Mouse (Mus musculus): ENCODE measurements around the gene Saa4. TPM values are rescaled to one million over a fixed set of nuclear protein-coding genes. Genes with fewer than 3 reads are reported as not detected.
A peak's percentile ranks its signal among the peaks of the same experiment; 100 is the strongest.

Gene Saa4
- polyA plus RNA-seq, 1 experiment from 2014 or later, result 0.19 TPM

DNA sequence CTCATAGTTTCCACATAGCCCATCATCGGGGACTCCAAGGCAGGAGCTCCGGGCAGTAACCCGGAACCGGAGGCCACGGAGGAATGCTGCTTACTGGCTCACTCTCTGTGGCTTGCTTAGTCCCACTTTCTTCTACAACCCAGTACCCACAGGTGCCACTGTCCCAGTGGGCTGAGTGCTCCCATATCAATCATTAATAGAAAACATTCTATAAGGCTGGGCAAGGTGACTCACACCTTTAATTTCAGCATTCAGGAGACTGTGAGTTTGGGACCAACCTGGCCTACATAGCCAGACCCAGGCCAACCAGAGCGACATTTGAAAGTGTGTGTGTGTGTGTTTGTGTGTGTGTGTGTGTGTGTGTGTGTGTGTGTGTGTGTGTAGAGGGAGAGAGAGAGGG lies 9.0 kb downstream of the Saa4 start:
- ATAC-seq (replicated peaks; ENCODE audit: insufficient number of reproducible peaks, low FRiP score, low TSS enrichment), result no peak

DNA sequence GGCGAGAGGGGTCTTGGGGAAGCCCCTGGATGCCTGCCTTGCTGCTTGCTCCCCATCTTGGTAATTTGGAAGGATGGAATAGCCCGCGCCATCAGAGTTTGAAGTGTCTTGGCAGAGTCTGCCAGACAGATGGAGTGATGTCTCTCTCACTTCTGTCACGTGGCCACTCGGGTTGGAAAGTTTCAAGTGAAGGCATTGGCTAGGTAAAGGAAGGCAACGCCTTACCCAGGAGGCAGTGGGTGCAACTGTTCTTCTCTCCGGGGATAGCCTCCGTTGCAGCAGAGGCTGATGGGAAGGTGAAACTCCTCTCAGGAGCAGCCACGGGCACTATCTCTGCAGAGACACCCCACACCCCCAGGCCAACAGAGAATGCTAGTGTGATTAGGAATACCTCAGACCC lies 11.9 kb downstream of the Saa4 start:
- no peak for ATAC-seq (replicated peaks; ENCODE audit: insufficient number of reproducible peaks, low FRiP score, low TSS enrichment)
- WGBS (ENCODE audit: insufficient replicate concordance), result 69% methylated on average over 9 of the region's 9 CpGs
- Histone ChIP-seq H3K4me2 (no peak overlapping the region), H3K27me3 (ENCODE audit: control insufficient read depth, insufficient read depth, low read length) (peaks cover 6% of the 10 kb centered on the region; the same call in 1 of the 2 replicates), H3K9ac (ENCODE audit: low read depth, low read length) (no peak overlapping the region), H3K4me3 (ENCODE audit: low read depth, low read length) (no peak overlapping the region), H3K9me3 (replicated peaks; ENCODE audit: control insufficient read depth, low read length) (no peaks in the 10 kb centered on the region), H3K4me1 (ENCODE audit: control insufficient read depth, insufficient read depth, low read length) (no peaks in the 10 kb centered on the region), H3K27ac (ENCODE audit: low read depth, low read length) (no peak overlapping the region), H3K36me3 (ENCODE audit: control insufficient read depth, insufficient read depth, low read length) (no peaks in the 10 kb centered on the region)

More for the DNA sequence above, 9.0 kb downstream of the Saa4 start:
- Histone ChIP-seq H3K36me3 (ENCODE audit: control insufficient read depth, insufficient read depth, low read length) (no peaks in the 10 kb centered on the region), H3K27ac (ENCODE audit: low read depth, low read length) (no peak overlapping the region), H3K4me3 (ENCODE audit: low read depth, low read length) (no peak overlapping the region), H3K9me3 (replicated peaks; ENCODE audit: control insufficient read depth, low read length) (no peaks in the 10 kb centered on the region), H3K4me1 (ENCODE audit: control insufficient read depth, insufficient read depth, low read length) (no peaks in the 10 kb centered on the region), H3K9ac (ENCODE audit: low read depth, low read length) (no peak overlapping the region), H3K4me2 (no peak overlapping the region), H3K27me3 (ENCODE audit: control insufficient read depth, insufficient read depth, low read length) (peaks cover 6% of the 10 kb centered on the region; the same call in 1 of the 2 replicates)
- WGBS (ENCODE audit: insufficient replicate concordance), result 90% methylated on average over 6 of the region's 6 CpGs

GRCm38 (mm10) chr7:46719526-46719925 lies 12.9 kb downstream of the Saa4 start:
- H3K4me1 ChIP-seq (ENCODE audit: control insufficient read depth, insufficient read depth, low read length), result no peaks in the 10 kb centered on the region
- no peaks in the 10 kb centered on the region for H3K36me3 ChIP-seq (ENCODE audit: control insufficient read depth, insufficient read depth, low read length)
- ATAC-seq (replicated peaks; ENCODE audit: insufficient number of reproducible peaks, low FRiP score, low TSS enrichment), result no peak
- no peak overlapping the region for H3K9ac ChIP-seq (ENCODE audit: low read depth, low read length)
- no peak overlapping the region for H3K4me3 ChIP-seq (ENCODE audit: low read depth, low read length)
- H3K27me3 ChIP-seq (ENCODE audit: control insufficient read depth, insufficient read depth, low read length), result peaks cover 6% of the 10 kb centered on the region; the same call in 1 of the 2 replicates
- 69% methylated on average over 7 of the region's 7 CpGs for WGBS (ENCODE audit: insufficient replicate concordance)
- no peak overlapping the region for H3K27ac ChIP-seq (ENCODE audit: low read depth, low read length)
- no peaks in the 10 kb centered on the region for H3K9me3 ChIP-seq (replicated peaks; ENCODE audit: control insufficient read depth, low read length)
- no peak overlapping the region for H3K4me2 ChIP-seq

- Histone ChIP-seq H3K36me3 (ENCODE audit: control insufficient read depth, insufficient read depth, low read length) (no peaks in the 10 kb centered on the region), H3K4me2 (no peak overlapping the region), H3K27ac (ENCODE audit: low read depth, low read length) (no peak overlapping the region), H3K9me3 (replicated peaks; ENCODE audit: control insufficient read depth, low read length) (no peaks in the 10 kb centered on the region), H3K4me1 (ENCODE audit: control insufficient read depth, insufficient read depth, low read length) (no peaks in the 10 kb centered on the region), H3K4me3 (ENCODE audit: low read depth, low read length) (no peak overlapping the region), H3K27me3 (ENCODE audit: control insufficient read depth, insufficient read depth, low read length) (peaks cover 6% of the 10 kb centered on the region; the same call in 1 of the 2 replicates), H3K9ac (ENCODE audit: low read depth, low read length) (no peak overlapping the region)
- no peak for ATAC-seq (replicated peaks; ENCODE audit: insufficient number of reproducible peaks, low FRiP score, low TSS enrichment)
- WGBS (ENCODE audit: insufficient replicate concordance), result 70% methylated on average over 7 of the region's 7 CpGs
These were observed 13.7 kb downstream of the Saa4 start for GRCm38 (mm10) chr7:46718591-46719270.

- no peak for ATAC-seq (replicated peaks; ENCODE audit: insufficient number of reproducible peaks, low FRiP score, low TSS enrichment)
- no peaks in the 10 kb centered on the region for H3K9me3 ChIP-seq (replicated peaks; ENCODE audit: control insufficient read depth, low read length)
- 48% methylated on average over 5 of the region's 5 CpGs for WGBS (ENCODE audit: insufficient replicate concordance)
- no peaks in the 10 kb centered on the region for H3K36me3 ChIP-seq (ENCODE audit: control insufficient read depth, insufficient read depth, low read length)
- no peak overlapping the region for H3K4me2 ChIP-seq
- H3K4me3 ChIP-seq (ENCODE audit: low read depth, low read length), result no peak overlapping the region
- H3K27ac ChIP-seq (ENCODE audit: low read depth, low read length), result no peak overlapping the region
- H3K27me3 ChIP-seq (ENCODE audit: control insufficient read depth, insufficient read depth, low read length), result peaks cover 6% of the 10 kb centered on the region; the same call in 1 of the 2 replicates
- no peaks in the 10 kb centered on the region for H3K4me1 ChIP-seq (ENCODE audit: control insufficient read depth, insufficient read depth, low read length)
- H3K9ac ChIP-seq (ENCODE audit: low read depth, low read length), result no peak overlapping the region
These were observed 15.5 kb downstream of the Saa4 start for GRCm38 (mm10) chr7:46716897-46717296.

GRCm38 (mm10) chr7:46715600-46715999 lies 16.8 kb downstream of the Saa4 start, which contains the start of gene Saa3:
Gene Saa3 (minus strand): TSS chr7:46715700.
- ATAC-seq (replicated peaks; ENCODE audit: insufficient number of reproducible peaks, low FRiP score, low TSS enrichment), result no peak
- no peaks in the 10 kb centered on the region for H3K36me3 ChIP-seq (ENCODE audit: control insufficient read depth, insufficient read depth, low read length)
- H3K27me3 ChIP-seq (ENCODE audit: control insufficient read depth, insufficient read depth, low read length), result peaks cover 6% of the 10 kb centered on the region; the same call in 1 of the 2 replicates
- no peak within 1 kb of the TSS for H3K27ac ChIP-seq (ENCODE audit: low read depth, low read length)
- H3K9ac ChIP-seq (ENCODE audit: low read depth, low read length), result no peak within 1 kb of the TSS
- H3K4me1 ChIP-seq (ENCODE audit: control insufficient read depth, insufficient read depth, low read length), result no peaks in the 10 kb centered on the region
- H3K4me2 ChIP-seq, result no peak within 1 kb of the TSS
- H3K4me3 ChIP-seq (ENCODE audit: low read depth, low read length), result no peak within 1 kb of the TSS
- WGBS (ENCODE audit: insufficient replicate concordance), result 82% methylated on average over 5 of the region's 5 CpGs
- H3K9me3 ChIP-seq (replicated peaks; ENCODE audit: control insufficient read depth, low read length), result no peaks in the 10 kb centered on the region

DNA sequence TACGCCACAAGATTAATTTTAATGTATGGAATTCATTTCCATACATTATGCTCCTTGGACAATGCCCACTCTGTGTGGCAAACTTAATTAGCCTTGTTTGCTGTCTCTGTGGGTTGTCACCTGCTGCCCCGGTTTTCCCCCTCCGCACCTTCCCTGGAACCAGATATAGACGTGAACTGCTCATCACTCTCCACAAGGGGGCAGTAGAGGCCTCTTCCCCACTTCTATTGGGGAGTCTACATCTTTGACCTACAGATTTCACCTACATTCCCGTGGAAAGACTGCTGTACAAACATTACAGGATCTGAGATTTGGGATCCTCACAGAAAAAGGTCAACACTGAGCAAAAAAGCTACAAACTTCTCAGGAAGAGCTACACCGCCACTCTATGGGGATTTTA lies 17.9 kb downstream of the Saa4 start:
- ATAC-seq (replicated peaks; ENCODE audit: insufficient number of reproducible peaks, low FRiP score, low TSS enrichment), result no peak
- Histone ChIP-seq H3K4me3 (ENCODE audit: low read depth, low read length) (no peak overlapping the region), H3K27ac (ENCODE audit: low read depth, low read length) (no peak overlapping the region), H3K9me3 (replicated peaks; ENCODE audit: control insufficient read depth, low read length) (no peaks in the 10 kb centered on the region), H3K27me3 (ENCODE audit: control insufficient read depth, insufficient read depth, low read length) (no peaks in the 10 kb centered on the region), H3K4me2 (no peak overlapping the region), H3K36me3 (ENCODE audit: control insufficient read depth, insufficient read depth, low read length) (no peaks in the 10 kb centered on the region), H3K9ac (ENCODE audit: low read depth, low read length) (no peak overlapping the region), H3K4me1 (ENCODE audit: control insufficient read depth, insufficient read depth, low read length) (peaks cover 2% of the 10 kb centered on the region)
- WGBS (ENCODE audit: insufficient replicate concordance), result 33% methylated on average over 6 of the region's 6 CpGs

- 58% methylated on average over 6 of the region's 6 CpGs for WGBS (ENCODE audit: insufficient replicate concordance)
- Histone ChIP-seq H3K27me3 (ENCODE audit: control insufficient read depth, insufficient read depth, low read length) (no peaks in the 10 kb centered on the region), H3K4me1 (ENCODE audit: control insufficient read depth, insufficient read depth, low read length) (peaks cover 6% of the 10 kb centered on the region), H3K4me3 (ENCODE audit: low read depth, low read length) (no peak overlapping the region), H3K36me3 (ENCODE audit: control insufficient read depth, insufficient read depth, low read length) (no peaks in the 10 kb centered on the region), H3K9me3 (replicated peaks; ENCODE audit: control insufficient read depth, low read length) (no peaks in the 10 kb centered on the region), H3K27ac (ENCODE audit: low read depth, low read length) (no peak overlapping the region), H3K4me2 (no peak overlapping the region), H3K9ac (ENCODE audit: low read depth, low read length) (0 out of 2 replicates have a peak overlapping the region, but pooled peaks have one; percentile 16)
- no peak for ATAC-seq (replicated peaks; ENCODE audit: insufficient number of reproducible peaks, low FRiP score, low TSS enrichment)
These were observed 20.2 kb downstream of the Saa4 start for GRCm38 (mm10) chr7:46712250-46712649.

- 0% methylated on average over 38 of the region's 38 CpGs for WGBS (ENCODE audit: insufficient replicate concordance)
- peak; percentile 90 for ATAC-seq (replicated peaks; ENCODE audit: insufficient number of reproducible peaks, low FRiP score, low TSS enrichment)
- Histone ChIP-seq H3K27me3 (ENCODE audit: control insufficient read depth, insufficient read depth, low read length) (no peaks in the 10 kb centered on the region), H3K4me2 (peak within 1 kb of the TSS; percentile 66), H3K27ac (ENCODE audit: low read depth, low read length) (peak within 1 kb of the TSS; percentile 66), H3K4me3 (ENCODE audit: low read depth, low read length) (peak within 1 kb of the TSS; percentile 91), H3K4me1 (ENCODE audit: control insufficient read depth, insufficient read depth, low read length) (peaks cover 6% of the 10 kb centered on the region), H3K9me3 (replicated peaks; ENCODE audit: control insufficient read depth, low read length) (no peaks in the 10 kb centered on the region), H3K9ac (ENCODE audit: low read depth, low read length) (peak within 1 kb of the TSS; percentile 96), H3K36me3 (ENCODE audit: control insufficient read depth, insufficient read depth, low read length) (peaks cover 7% of the 10 kb centered on the region)
These were observed 22.0 kb downstream of the Saa4 start, which contains the start of gene Saal1 for GRCm38 (mm10) chr7:46710390-46710844. Gene Saal1 (minus strand): TSS chr7:46710680.
